Mouse (Mus musculus): ENCODE results near the gene Flrt1. TPM values are rescaled to one million over a fixed set of nuclear protein-coding genes. Genes with fewer than 3 reads are reported as not detected.

Gene Flrt1
- polyA plus RNA-seq, 1 experiment from 2014 or later = 12.0 TPM

- no peaks in the 10 kb centered on the region for H3K36me3 ChIP-seq (ENCODE audit: control insufficient read depth, insufficient read depth, low read length)
- H3K9me3 ChIP-seq (replicated peaks; ENCODE audit: control insufficient read depth, low read length, poor library complexity, severe bottlenecking) = no peaks in the 10 kb centered on the region
- ATAC-seq = no peak
- peak overlapping the region; percentile 10; the same call in 1 of the 2 replicates for H3K9ac ChIP-seq (ENCODE audit: low read depth, low read length)
- no peak overlapping the region for H3K4me3 ChIP-seq (ENCODE audit: low read depth, low read length)
- WGBS = 33% methylated on average over 15 of the region's 15 CpGs
- H3K4me1 ChIP-seq (ENCODE audit: control insufficient read depth, insufficient read depth, low read length) = peaks cover 42% of the 10 kb centered on the region
- no peak overlapping the region for H3K27ac ChIP-seq (ENCODE audit: low read length)
- H3K27me3 ChIP-seq (ENCODE audit: control insufficient read depth, insufficient read depth, low read depth, low read length) = no peaks in the 10 kb centered on the region
- no peak overlapping the region for H3K4me2 ChIP-seq (ENCODE audit: low read length)
Observed at GRCm38 (mm10) chr19:7066034-7066827, 39.3 kb downstream of the Flrt1 start.

- H3K27ac ChIP-seq (ENCODE audit: low read length) = no peak overlapping the region
- peak; percentile 57; the same call in 1 of the 2 replicates for ATAC-seq
- H3K4me1 ChIP-seq (ENCODE audit: control insufficient read depth, insufficient read depth, low read length) = peaks cover 30% of the 10 kb centered on the region
- H3K27me3 ChIP-seq (ENCODE audit: control insufficient read depth, insufficient read depth, low read depth, low read length) = no peaks in the 10 kb centered on the region
- H3K36me3 ChIP-seq (ENCODE audit: control insufficient read depth, insufficient read depth, low read length) = no peaks in the 10 kb centered on the region
- no peak overlapping the region for H3K4me3 ChIP-seq (ENCODE audit: low read depth, low read length)
- no peaks in the 10 kb centered on the region for H3K9me3 ChIP-seq (replicated peaks; ENCODE audit: control insufficient read depth, low read length, poor library complexity, severe bottlenecking)
- H3K4me2 ChIP-seq (ENCODE audit: low read length) = no peak overlapping the region
- WGBS = 0% methylated on average over 3 of the region's 3 CpGs
- no peak overlapping the region for H3K9ac ChIP-seq (ENCODE audit: low read depth, low read length)
Observed at GRCm38 (mm10) chr19:7064571-7064970, 41.0 kb downstream of the Flrt1 start.

GRCm38 (mm10) chr19:7062916-7063315 lies 42.6 kb downstream of the Flrt1 start:
- WGBS = 93% methylated on average over 8 of the region's 8 CpGs
- no peak for ATAC-seq
- H3K4me3 ChIP-seq (ENCODE audit: low read depth, low read length) = no peak overlapping the region
- H3K27ac ChIP-seq (ENCODE audit: low read length) = no peak overlapping the region
- H3K27me3 ChIP-seq (ENCODE audit: control insufficient read depth, insufficient read depth, low read depth, low read length) = peaks cover 4% of the 10 kb centered on the region
- H3K36me3 ChIP-seq (ENCODE audit: control insufficient read depth, insufficient read depth, low read length) = no peaks in the 10 kb centered on the region
- H3K4me2 ChIP-seq (ENCODE audit: low read length) = no peak overlapping the region
- no peak overlapping the region for H3K9ac ChIP-seq (ENCODE audit: low read depth, low read length)
- no peaks in the 10 kb centered on the region for H3K9me3 ChIP-seq (replicated peaks; ENCODE audit: control insufficient read depth, low read length, poor library complexity, severe bottlenecking)
- peaks cover 14% of the 10 kb centered on the region for H3K4me1 ChIP-seq (ENCODE audit: control insufficient read depth, insufficient read depth, low read length)

- Histone ChIP-seq H3K27ac (ENCODE audit: low read length) (no peak overlapping the region), H3K36me3 (ENCODE audit: control insufficient read depth, insufficient read depth, low read length) (no peaks in the 10 kb centered on the region), H3K9me3 (replicated peaks; ENCODE audit: control insufficient read depth, low read length, poor library complexity, severe bottlenecking) (no peaks in the 10 kb centered on the region), H3K9ac (ENCODE audit: low read depth, low read length) (no peak overlapping the region), H3K4me1 (ENCODE audit: control insufficient read depth, insufficient read depth, low read length) (peaks cover 18% of the 10 kb centered on the region), H3K27me3 (ENCODE audit: control insufficient read depth, insufficient read depth, low read depth, low read length) (peaks cover 4% of the 10 kb centered on the region), H3K4me2 (ENCODE audit: low read length) (no peak overlapping the region), H3K4me3 (ENCODE audit: low read depth, low read length) (no peak overlapping the region)
- WGBS = 94% methylated on average over 5 of the region's 5 CpGs
- ATAC-seq = no peak
Observed at GRCm38 (mm10) chr19:7062110-7062509, 43.4 kb downstream of the Flrt1 start.

DNA sequence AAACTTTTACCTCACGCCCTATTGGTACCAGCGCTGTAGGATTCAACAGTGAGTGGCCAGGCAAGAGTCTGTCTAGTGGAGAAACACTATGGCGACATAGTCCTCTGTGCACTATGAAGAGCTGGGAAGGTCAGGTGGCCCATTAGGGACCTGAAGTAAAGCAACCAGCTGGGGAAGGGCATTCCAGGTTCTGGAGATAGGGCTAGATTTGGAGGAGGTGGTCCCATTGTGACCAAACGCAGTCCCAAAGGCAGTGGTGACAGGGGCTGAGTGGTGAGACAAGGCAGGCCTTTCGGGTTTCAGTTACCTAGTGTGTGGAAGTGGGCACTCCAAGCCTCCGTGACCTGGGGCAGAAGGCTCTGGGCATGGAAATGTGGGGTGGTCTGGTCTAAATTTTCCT lies 47.0 kb downstream of the Flrt1 start:
- H3K9ac ChIP-seq (ENCODE audit: low read depth, low read length) = no peak overlapping the region
- no peaks in the 10 kb centered on the region for H3K36me3 ChIP-seq (ENCODE audit: control insufficient read depth, insufficient read depth, low read length)
- no peaks in the 10 kb centered on the region for H3K9me3 ChIP-seq (replicated peaks; ENCODE audit: control insufficient read depth, low read length, poor library complexity, severe bottlenecking)
- H3K4me3 ChIP-seq (ENCODE audit: low read depth, low read length) = no peak overlapping the region
- H3K4me1 ChIP-seq (ENCODE audit: control insufficient read depth, insufficient read depth, low read length) = peaks cover 15% of the 10 kb centered on the region
- H3K4me2 ChIP-seq (ENCODE audit: low read length) = peak overlapping the region; percentile 100; the same call in 1 of the 2 replicates
- 54% methylated on average over 6 of the region's 6 CpGs for WGBS
- no peak for ATAC-seq
- H3K27ac ChIP-seq (ENCODE audit: low read length) = no peak overlapping the region
- peaks cover 4% of the 10 kb centered on the region for H3K27me3 ChIP-seq (ENCODE audit: control insufficient read depth, insufficient read depth, low read depth, low read length)

DNA sequence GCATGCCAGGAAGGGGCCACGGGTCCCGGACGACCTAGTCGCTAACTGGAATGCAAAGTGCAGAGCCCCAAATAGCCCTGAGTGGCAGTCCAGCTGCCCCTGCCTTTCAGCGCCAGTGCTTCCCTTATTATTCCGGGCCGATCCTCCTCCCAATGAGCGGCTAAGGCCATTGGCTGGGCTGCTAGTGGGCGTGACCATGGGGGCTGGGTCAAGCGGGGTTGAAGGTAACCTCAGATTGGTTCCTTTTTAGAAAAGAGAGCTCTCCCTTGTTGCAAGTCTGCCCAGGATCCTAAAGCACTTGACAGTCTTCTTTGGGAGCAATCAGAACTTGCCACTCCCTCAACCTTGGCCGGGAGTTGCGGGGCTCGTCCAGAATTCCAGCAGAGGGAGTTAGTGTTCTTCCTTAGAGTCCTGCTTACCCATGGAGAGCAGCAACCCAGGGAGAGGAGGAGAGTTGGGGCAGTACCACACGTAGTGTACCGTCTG lies 47.8 kb downstream of the Flrt1 start:
- H3K4me3 ChIP-seq (ENCODE audit: low read depth, low read length) = peak overlapping the region; percentile 54
- peaks cover 4% of the 10 kb centered on the region for H3K27me3 ChIP-seq (ENCODE audit: control insufficient read depth, insufficient read depth, low read depth, low read length)
- WGBS = under 1% methylated on average over 15 of the region's 15 CpGs
- no peak overlapping the region for H3K27ac ChIP-seq (ENCODE audit: low read length)
- no peaks in the 10 kb centered on the region for H3K36me3 ChIP-seq (ENCODE audit: control insufficient read depth, insufficient read depth, low read length)
- ATAC-seq = peak; percentile 41; the same call in 1 of the 2 replicates
- H3K4me1 ChIP-seq (ENCODE audit: control insufficient read depth, insufficient read depth, low read length) = peaks cover 15% of the 10 kb centered on the region
- H3K4me2 ChIP-seq (ENCODE audit: low read length) = peak overlapping the region; percentile 100
- no peaks in the 10 kb centered on the region for H3K9me3 ChIP-seq (replicated peaks; ENCODE audit: control insufficient read depth, low read length, poor library complexity, severe bottlenecking)
- peak overlapping the region; percentile 66; the same call in 1 of the 2 replicates for H3K9ac ChIP-seq (ENCODE audit: low read depth, low read length)

DNA sequence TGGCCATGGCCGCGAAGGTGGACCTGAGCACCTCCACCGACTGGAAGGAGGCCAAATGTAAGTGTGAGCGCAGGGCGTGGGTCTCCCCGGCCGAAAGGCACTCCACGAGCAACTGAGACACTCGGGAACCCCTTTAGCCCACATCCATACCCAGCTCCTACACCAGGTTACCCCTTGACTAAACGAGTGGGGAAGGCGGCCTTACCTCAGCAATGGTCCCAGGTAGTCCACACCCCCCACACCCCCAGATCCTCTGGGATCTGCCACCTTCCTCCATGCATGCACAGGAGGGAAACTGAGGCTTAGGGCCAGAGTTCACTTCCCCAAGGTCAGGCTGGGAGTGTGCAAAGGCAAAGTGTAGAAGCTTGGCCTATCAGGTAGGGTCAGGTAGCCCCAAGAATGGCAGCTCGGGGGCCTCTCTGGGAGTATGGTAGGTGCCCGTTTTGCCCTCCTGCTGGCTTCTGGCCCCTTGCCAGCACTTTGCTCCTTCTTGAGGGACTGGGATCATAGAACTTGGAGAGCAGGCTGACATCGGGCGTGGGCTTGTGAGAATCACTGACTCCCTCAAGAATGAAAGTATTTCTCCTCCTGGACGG lies 48.3 kb downstream of the Flrt1 start:
- H3K9ac ChIP-seq (ENCODE audit: low read depth, low read length) = peak overlapping the region; percentile 66
- peak overlapping the region; percentile 100 for H3K4me2 ChIP-seq (ENCODE audit: low read length)
- H3K36me3 ChIP-seq (ENCODE audit: control insufficient read depth, insufficient read depth, low read length) = no peaks in the 10 kb centered on the region
- ATAC-seq = peak; percentile 48
- peaks cover 15% of the 10 kb centered on the region for H3K4me1 ChIP-seq (ENCODE audit: control insufficient read depth, insufficient read depth, low read length)
- 2% methylated on average over 15 of the region's 16 CpGs for WGBS
- peaks cover 4% of the 10 kb centered on the region for H3K27me3 ChIP-seq (ENCODE audit: control insufficient read depth, insufficient read depth, low read depth, low read length)
- H3K27ac ChIP-seq (ENCODE audit: low read length) = no peak overlapping the region
- no peaks in the 10 kb centered on the region for H3K9me3 ChIP-seq (replicated peaks; ENCODE audit: control insufficient read depth, low read length, poor library complexity, severe bottlenecking)
- H3K4me3 ChIP-seq (ENCODE audit: low read depth, low read length) = peak overlapping the region; percentile 54

DNA sequence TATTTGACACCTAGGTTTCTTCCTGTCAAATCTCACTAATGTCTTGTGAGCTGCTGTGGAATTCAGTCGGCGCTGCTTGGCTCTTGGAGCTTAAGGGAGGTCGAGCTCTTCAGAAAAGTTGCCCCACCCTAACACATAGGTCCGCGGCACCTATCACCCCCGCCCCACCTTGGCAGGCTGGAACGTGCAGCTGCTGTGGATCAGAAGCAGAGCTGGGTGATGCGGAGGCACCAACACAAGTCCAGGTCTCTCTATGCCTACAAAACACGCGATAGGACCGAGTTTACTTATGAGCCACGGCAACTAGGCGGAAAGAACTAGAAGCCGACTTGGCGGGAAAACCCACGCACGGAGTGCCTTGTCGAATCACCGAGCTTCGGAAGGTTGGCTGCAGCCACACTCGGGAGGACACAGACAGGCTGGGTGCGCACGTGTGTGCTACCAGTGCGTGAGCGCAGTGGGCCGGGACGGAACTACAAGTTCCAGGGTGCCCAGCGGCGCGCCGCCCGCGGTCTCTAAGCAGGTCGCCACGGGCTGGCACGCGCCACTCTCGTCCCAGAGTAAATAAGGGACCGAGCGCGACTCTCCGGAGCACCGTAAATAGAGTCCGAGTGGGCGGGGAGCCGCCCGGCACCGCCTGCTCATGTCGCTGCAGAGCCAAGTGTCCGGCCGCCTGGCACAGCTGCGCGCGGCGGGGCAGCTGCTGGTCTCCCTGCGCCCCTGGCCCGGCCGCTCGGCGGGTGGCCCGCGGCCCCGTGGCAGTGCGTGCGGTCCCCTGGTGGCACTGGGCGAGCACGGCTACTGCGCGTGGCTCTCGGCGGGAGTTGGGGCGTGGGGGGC lies 49.1 kb downstream of the Flrt1 start, which contains the start of gene Macrod1:
Gene Macrod1 (plus strand): TSS at position 563 of the 840 bp plus-strand sequence.
- H3K27ac ChIP-seq (ENCODE audit: low read length) = no peak within 1 kb of the TSS
- H3K27me3 ChIP-seq (ENCODE audit: control insufficient read depth, insufficient read depth, low read depth, low read length) = peaks cover 4% of the 10 kb centered on the region
- H3K4me1 ChIP-seq (ENCODE audit: control insufficient read depth, insufficient read depth, low read length) = peaks cover 15% of the 10 kb centered on the region
- 1% methylated on average over 66 of the region's 72 CpGs for WGBS
- peak; percentile 88 for ATAC-seq
- peak within 1 kb of the TSS; percentile 54 for H3K4me3 ChIP-seq (ENCODE audit: low read depth, low read length)
- no peaks in the 10 kb centered on the region for H3K9me3 ChIP-seq (replicated peaks; ENCODE audit: control insufficient read depth, low read length, poor library complexity, severe bottlenecking)
- H3K4me2 ChIP-seq (ENCODE audit: low read length) = peak within 1 kb of the TSS; percentile 100
- H3K36me3 ChIP-seq (ENCODE audit: control insufficient read depth, insufficient read depth, low read length) = no peaks in the 10 kb centered on the region
- peak within 1 kb of the TSS; percentile 66 for H3K9ac ChIP-seq (ENCODE audit: low read depth, low read length)

Data from midbrain, embryonic 16.5 days (tissue).